Mouse (Mus musculus): Measurements from ENCODE around the gene Zdhhc7.
A peak's percentile ranks its signal among the peaks of the same experiment; 100 is the strongest.

GRCm38 (mm10) chr8:120113758-120114255 lies 12.5 kb upstream of the Zdhhc7 start, which contains the start of gene 6430548M08Rik:
- peak; percentile 40; the same call in 1 of the 2 replicates for TF ChIP-seq CTCF (IDR thresholded peaks at IDR 0.05; ENCODE audit: borderline replicate concordance, insufficient read depth, low read depth, low read length)
- TF ChIP-seq POLR2A (IDR thresholded peaks at IDR 0.05; ENCODE audit: borderline replicate concordance, insufficient read depth, low read length): peak; percentile 94
